Mouse (Mus musculus) cerebellum, adult 11 months (tissue): Measurements from ENCODE around the gene Olfr107.

ENCODE experiments used
- DNase-seq: peaks from one replicate; pipeline ENCODE4 v3.0.0; 2022

The Olfr107 gene

GRCm38 (mm10) chr17:37398926-37399325 is at the start of gene Olfr107:
Gene Olfr107, plus strand, starts transcription at chr17:37399226.
- no peak for DNase-seq

GRCm38 (mm10) chr17:37359282-37359681 is 39.7 kb upstream of the Olfr107 start, which contains the start of gene Olfr104-ps:
Gene Olfr104-ps, plus strand, starts transcription at chr17:37359582.
- DNase-seq: no peak

GRCm38 (mm10) chr17:37378733-37379132 is 20.3 kb upstream of the Olfr107 start, which contains the start of gene Olfr105-ps:
Gene Olfr105-ps, plus strand, starts transcription at chr17:37379033.
- DNase-seq: no peak

GRCm38 (mm10) chr17:37390093-37390492 is 8.9 kb upstream of the Olfr107 start, which contains the start of gene Olfr106-ps:
Gene Olfr106-ps, plus strand, starts transcription at chr17:37390393.
- no peak for DNase-seq

GRCm38 (mm10) chr17:37413380-37413779 is 14.4 kb downstream of the Olfr107 start:
- no peak for DNase-seq

GRCm38 (mm10) chr17:37445180-37445579 is 46.2 kb downstream of the Olfr107 start, which contains the start of gene Olfr108:
Gene Olfr108, plus strand, starts transcription at chr17:37445480.
- DNase-seq: no peak
